Mouse (Mus musculus): ENCODE data around the gene Rasgef1a. TPM values are rescaled to one million over a fixed set of nuclear protein-coding genes. Genes with fewer than 3 reads are reported as not detected.

Rasgef1a gene
- polyA plus RNA-seq, 1 experiment: 0.91 TPM

- Histone ChIP-seq H3K9ac (ENCODE audit: low read depth, poor library complexity, severe bottlenecking) (no peak overlapping the region), H3K4me3 (ENCODE audit: low read depth, low read length) (no peak overlapping the region), H3K9me3 (replicated peaks; ENCODE audit: control insufficient read depth, insufficient read depth, low read length, poor library complexity, severe bottlenecking) (no peaks in the 10 kb centered on the region), H3K27me3 (ENCODE audit: control insufficient read depth, insufficient read depth, low read length, poor library complexity, severe bottlenecking) (no peaks in the 10 kb centered on the region), H3K27ac (ENCODE audit: insufficient read depth, low read length) (no peak overlapping the region), H3K4me1 (ENCODE audit: control insufficient read depth, insufficient read depth, low read length) (no peaks in the 10 kb centered on the region), H3K36me3 (ENCODE audit: control insufficient read depth, insufficient read depth, low read length, poor library complexity, severe bottlenecking) (no peaks in the 10 kb centered on the region)
- no peak for TF ChIP-seq CTCF (IDR thresholded peaks at IDR 0.05; ENCODE audit: low read depth, low read length)
- TF ChIP-seq EP300 (IDR thresholded peaks at IDR 0.05; ENCODE audit: insufficient read depth, low read depth, low read length): no peak
- no peak for TF ChIP-seq POLR2A (IDR thresholded peaks at IDR 0.05; ENCODE audit: insufficient read depth, low read length)
Measured at GRCm38 (mm10) chr6:118130022-118130421, 118.8 kb downstream of the Rasgef1a start.

GRCm38 (mm10) chr6:118134461-118134860 lies 123.2 kb downstream of the Rasgef1a start:
- H3K4me3 ChIP-seq (ENCODE audit: low read depth, low read length): no peak overlapping the region
- H3K9me3 ChIP-seq (replicated peaks; ENCODE audit: control insufficient read depth, insufficient read depth, low read length, poor library complexity, severe bottlenecking): no peaks in the 10 kb centered on the region
- H3K36me3 ChIP-seq (ENCODE audit: control insufficient read depth, insufficient read depth, low read length, poor library complexity, severe bottlenecking): no peaks in the 10 kb centered on the region
- H3K4me1 ChIP-seq (ENCODE audit: control insufficient read depth, insufficient read depth, low read length): no peaks in the 10 kb centered on the region
- no peak overlapping the region for H3K27ac ChIP-seq (ENCODE audit: insufficient read depth, low read length)
- no peak overlapping the region for H3K9ac ChIP-seq (ENCODE audit: low read depth, poor library complexity, severe bottlenecking)
- TF ChIP-seq EP300 (IDR thresholded peaks at IDR 0.05; ENCODE audit: insufficient read depth, low read depth, low read length) (no peak), CTCF (IDR thresholded peaks at IDR 0.05; ENCODE audit: low read depth, low read length) (no peak), POLR2A (IDR thresholded peaks at IDR 0.05; ENCODE audit: insufficient read depth, low read length) (no peak)
- H3K27me3 ChIP-seq (ENCODE audit: control insufficient read depth, insufficient read depth, low read length, poor library complexity, severe bottlenecking): no peaks in the 10 kb centered on the region

GRCm38 (mm10) chr6:118137148-118137547 lies 125.9 kb downstream of the Rasgef1a start:
- Histone ChIP-seq H3K4me1 (ENCODE audit: control insufficient read depth, insufficient read depth, low read length) (no peaks in the 10 kb centered on the region), H3K27me3 (ENCODE audit: control insufficient read depth, insufficient read depth, low read length, poor library complexity, severe bottlenecking) (no peaks in the 10 kb centered on the region), H3K9me3 (replicated peaks; ENCODE audit: control insufficient read depth, insufficient read depth, low read length, poor library complexity, severe bottlenecking) (no peaks in the 10 kb centered on the region), H3K4me3 (ENCODE audit: low read depth, low read length) (no peak overlapping the region), H3K36me3 (ENCODE audit: control insufficient read depth, insufficient read depth, low read length, poor library complexity, severe bottlenecking) (no peaks in the 10 kb centered on the region), H3K27ac (ENCODE audit: insufficient read depth, low read length) (no peak overlapping the region), H3K9ac (ENCODE audit: low read depth, poor library complexity, severe bottlenecking) (no peak overlapping the region)
- TF ChIP-seq EP300 (IDR thresholded peaks at IDR 0.05; ENCODE audit: insufficient read depth, low read depth, low read length) (no peak), CTCF (IDR thresholded peaks at IDR 0.05; ENCODE audit: low read depth, low read length) (no peak), POLR2A (IDR thresholded peaks at IDR 0.05; ENCODE audit: insufficient read depth, low read length) (no peak)

- Histone ChIP-seq H3K27ac (ENCODE audit: insufficient read depth, low read length) (no peak within 1 kb of the TSS), H3K4me1 (ENCODE audit: control insufficient read depth, insufficient read depth, low read length) (no peaks in the 10 kb centered on the region), H3K9me3 (replicated peaks; ENCODE audit: control insufficient read depth, insufficient read depth, low read length, poor library complexity, severe bottlenecking) (no peaks in the 10 kb centered on the region), H3K36me3 (ENCODE audit: control insufficient read depth, insufficient read depth, low read length, poor library complexity, severe bottlenecking) (no peaks in the 10 kb centered on the region), H3K4me3 (ENCODE audit: low read depth, low read length) (peak within 1 kb of the TSS; percentile 85), H3K27me3 (ENCODE audit: control insufficient read depth, insufficient read depth, low read length, poor library complexity, severe bottlenecking) (no peaks in the 10 kb centered on the region), H3K9ac (ENCODE audit: low read depth, poor library complexity, severe bottlenecking) (peak within 1 kb of the TSS; percentile 72)
- TF ChIP-seq EP300 (IDR thresholded peaks at IDR 0.05; ENCODE audit: insufficient read depth, low read depth, low read length): no peak
- TF ChIP-seq CTCF (IDR thresholded peaks at IDR 0.05; ENCODE audit: low read depth, low read length): no peak
- no peak for TF ChIP-seq POLR2A (IDR thresholded peaks at IDR 0.05; ENCODE audit: insufficient read depth, low read length)
Measured at GRCm38 (mm10) chr6:118138731-118139709, 127.8 kb downstream of the Rasgef1a start, which contains the start of gene Csgalnact2. Gene Csgalnact2 (minus strand): TSS chr6:118139140.

GRCm38 (mm10) chr6:118140961-118141360 lies 129.7 kb downstream of the Rasgef1a start:
- Histone ChIP-seq H3K36me3 (ENCODE audit: control insufficient read depth, insufficient read depth, low read length, poor library complexity, severe bottlenecking) (no peaks in the 10 kb centered on the region), H3K27ac (ENCODE audit: insufficient read depth, low read length) (no peak overlapping the region), H3K4me3 (ENCODE audit: low read depth, low read length) (no peak overlapping the region), H3K27me3 (ENCODE audit: control insufficient read depth, insufficient read depth, low read length, poor library complexity, severe bottlenecking) (no peaks in the 10 kb centered on the region), H3K9me3 (replicated peaks; ENCODE audit: control insufficient read depth, insufficient read depth, low read length, poor library complexity, severe bottlenecking) (no peaks in the 10 kb centered on the region), H3K4me1 (ENCODE audit: control insufficient read depth, insufficient read depth, low read length) (no peaks in the 10 kb centered on the region), H3K9ac (ENCODE audit: low read depth, poor library complexity, severe bottlenecking) (no peak overlapping the region)
- TF ChIP-seq CTCF (IDR thresholded peaks at IDR 0.05; ENCODE audit: low read depth, low read length): no peak
- TF ChIP-seq POLR2A (IDR thresholded peaks at IDR 0.05; ENCODE audit: insufficient read depth, low read length): no peak
- TF ChIP-seq EP300 (IDR thresholded peaks at IDR 0.05; ENCODE audit: insufficient read depth, low read depth, low read length): no peak

Other genes with a start within 250 kb of the Rasgef1a start
- 9.5 TPM in 2 replicates for gene Zfp637, start 170.3 kb upstream of the Rasgef1a start, polyA plus RNA-seq (2011; ENCODE audit: insufficient read depth, insufficient read length, low read depth, missing spikeins)
- gene Zfp239, start 149.3 kb upstream of the Rasgef1a start, polyA plus RNA-seq (2011; ENCODE audit: insufficient read depth, insufficient read length, low read depth, missing spikeins): 8.8 and 9.4 TPM in 2 replicates
- gene Hnrnpf, start 111.1 kb upstream of the Rasgef1a start, polyA plus RNA-seq (2011; ENCODE audit: insufficient read depth, insufficient read length, low read depth, missing spikeins): 1,007 and 1,035 TPM in 2 replicates
- gene Fxyd4, start 73.7 kb upstream of the Rasgef1a start, polyA plus RNA-seq (2011; ENCODE audit: insufficient read depth, insufficient read length, low read depth, missing spikeins): not detected in 2 replicates
- 6.0 and 7.1 TPM in 2 replicates for gene Csgalnact2, start 127.7 kb downstream of the Rasgef1a start, polyA plus RNA-seq (2011; ENCODE audit: insufficient read depth, insufficient read length, low read depth, missing spikeins)
- 0.81 and 0.97 TPM in 2 replicates for gene Ret, start 186.3 kb downstream of the Rasgef1a start, polyA plus RNA-seq (2011; ENCODE audit: insufficient read depth, insufficient read length, low read depth, missing spikeins)

All from ES-Bruce4 (cell line).